In genomic region chr12:71135581-71135980, GRCm38 (mm10) we compare ENCODE assay signal across 9 mouse cellular contexts. TPM values are rescaled to one million over a fixed set of nuclear protein-coding genes. Genes with fewer than 3 reads are reported as not detected.
A peak's percentile ranks its signal among the peaks of the same experiment; 100 is the strongest.
DNase-seq lines count a peak whose midpoint lies in the region; ATAC-seq and TF ChIP-seq lines count a peak whose summit lies in the region.
"Had no signal": no experiment of that assay in that cellular context is flagged by ENCODE, and none has a peak within 500 bp of the region (broad histone marks: within the 10 kb centered on the region; RNA-seq: fewer than 3 reads in every experiment).

No protein-coding gene starts in this region.

- TF ChIP-seq POLR2A in cerebellum, adult 2 months (IDR thresholded peaks at IDR 0.05; ENCODE audit: borderline replicate concordance, insufficient read depth, low read length), result no peak

- H3K4me2 ChIP-seq in heart, embryonic 16.5 days (ENCODE audit: low read depth, low read length), result peak overlapping the region; percentile 86
- H3K4me2 ChIP-seq in liver, embryonic 12.5 days, result peak overlapping the region; percentile 97

- TF ChIP-seq CTCF in cerebellum, adult 2 months (IDR thresholded peaks at IDR 0.05; ENCODE audit: borderline replicate concordance, insufficient read depth, low read depth, low read length), result no peak

- intact Hi-C loops in gastrocnemius, postnatal 36 days (cut with DNase I), result no loop called here

- H3K9me3 ChIP-seq in heart, embryonic 16.5 days (replicated peaks; ENCODE audit: control insufficient read depth, low read length), result no peaks in the 10 kb centered on the region
- H3K9me3 ChIP-seq in liver, embryonic 12.5 days (replicated peaks), result no peaks in the 10 kb centered on the region

- no peaks in the 10 kb centered on the region for H3K4me1 ChIP-seq in cerebellum, adult 2 months (ENCODE audit: control insufficient read depth, insufficient read depth, low read length)
- H3K4me1 ChIP-seq in heart, embryonic 16.5 days (ENCODE audit: control insufficient read depth, insufficient read depth, low read length), result peaks cover 20% of the 10 kb centered on the region
- peaks cover 24% of the 10 kb centered on the region for H3K4me1 ChIP-seq in liver, embryonic 12.5 days

- H3K9ac ChIP-seq in heart, embryonic 16.5 days (ENCODE audit: low read length), result peak overlapping the region; percentile 92
- peak overlapping the region; percentile 91 for H3K9ac ChIP-seq in liver, embryonic 12.5 days

- WGBS in cerebellum, adult 2 months, result 12% methylated on average over 5 of the region's 5 CpGs
- 24% methylated on average over 5 of the region's 5 CpGs for WGBS in heart, embryonic 16.5 days
- 14% methylated on average over 5 of the region's 5 CpGs for WGBS in liver, embryonic 12.5 days (ENCODE audit: insufficient replicate concordance)

- no peaks in the 10 kb centered on the region for H3K27me3 ChIP-seq in cerebellum, adult 2 months (ENCODE audit: control insufficient read depth, insufficient read depth, low read length)
- H3K27me3 ChIP-seq in heart, embryonic 16.5 days (ENCODE audit: control insufficient read depth, insufficient read depth, low read length), result no peaks in the 10 kb centered on the region
- no peaks in the 10 kb centered on the region for H3K27me3 ChIP-seq in liver, embryonic 12.5 days (replicated peaks)

- no peak for DNase-seq in cerebellum, adult 2 months
- no peak for DNase-seq in cerebellum, postnatal 4 days (ENCODE audit: low spot score in 2 of 2)
- DNase-seq in A20 (ENCODE audit: low read depth, low spot score), result peak; percentile 25
- no peak for DNase-seq in ovary, adult 18-20 months (ENCODE audit: low spot score)
- DNase-seq in embryo, embryonic 10.5 days (ENCODE audit: low spot score), result no peak
- DNase-seq in gastrocnemius, postnatal 36 days, result no peak
- DNase-seq: cerebellum, postnatal 36 days had no signal

- H3K27ac ChIP-seq in cerebellum, adult 2 months (ENCODE audit: insufficient read depth, low read length), result no peak overlapping the region
- H3K27ac ChIP-seq in heart, embryonic 16.5 days (ENCODE audit: low read length), result no peak overlapping the region
- no peak overlapping the region for H3K27ac ChIP-seq in liver, embryonic 12.5 days

- peak overlapping the region; percentile 96 for H3K4me3 ChIP-seq in cerebellum, adult 2 months (replicated peaks; ENCODE audit: insufficient read depth, low read depth, low read length)
- H3K4me3 ChIP-seq in heart, embryonic 16.5 days (ENCODE audit: low read length), result peak overlapping the region; percentile 84
- peak overlapping the region; percentile 87 for H3K4me3 ChIP-seq in liver, embryonic 12.5 days

- no peak for ATAC-seq in heart, embryonic 16.5 days (replicated peaks; ENCODE audit: extremely low read depth, insufficient read depth, low FRiP score)
- ATAC-seq in liver, embryonic 12.5 days, result no peak

- H3K36me3 ChIP-seq in heart, embryonic 16.5 days (ENCODE audit: control insufficient read depth, insufficient read depth), result peaks cover 11% of the 10 kb centered on the region
- H3K36me3 ChIP-seq in liver, embryonic 12.5 days, result peaks cover 49% of the 10 kb centered on the region

RNA-seq across cellular contexts. Expression of gene Timm9, which starts 0.9 kb away (rescaled TPM):
- 76.6 and 78.0 TPM in 2 replicates for polyA plus RNA-seq in cerebellum, adult 2 months (2012; rRNA removed)
- 98.9 and 108 TPM in 2 replicates for polyA plus RNA-seq in heart, embryonic 16.5 days (2015; fragmentation: Nextera tagmentation; extraction: Ambion mirVana)
- 77.2 and 84.2 TPM in 2 replicates for polyA plus RNA-seq in liver, embryonic 12.5 days (2016; fragmentation: Nextera tagmentation; extraction: Ambion mirVana)
- total RNA-seq in gastrocnemius, postnatal 36 days (2021), result 10 to 100 TPM; 21.0 to 26.9 TPM

RNA-seq across cellular contexts. Expression of gene 2700049A03Rik, which starts 1.1 kb away (rescaled TPM):
- 6.5 and 6.8 TPM in 2 replicates for polyA plus RNA-seq in cerebellum, adult 2 months (2012; rRNA removed)
- polyA plus RNA-seq in heart, embryonic 16.5 days (2015; fragmentation: Nextera tagmentation; extraction: Ambion mirVana), result 9.1 and 9.2 TPM in 2 replicates
- 7.3 and 8.0 TPM in 2 replicates for polyA plus RNA-seq in liver, embryonic 12.5 days (2016; fragmentation: Nextera tagmentation; extraction: Ambion mirVana)
- total RNA-seq in gastrocnemius, postnatal 36 days (2021), result 1 to 10 TPM; 3.1 to 3.5 TPM

RNA-seq across cellular contexts. Expression of gene Tomm20l, which starts 24.4 kb away (rescaled TPM):
- not detected in 2 replicates for polyA plus RNA-seq in cerebellum, adult 2 months (2012; rRNA removed)
- 0.37 TPM in 1 of 2 replicates, not detected in the other for polyA plus RNA-seq in heart, embryonic 16.5 days (2015; fragmentation: Nextera tagmentation; extraction: Ambion mirVana)
- not detected in 2 replicates for polyA plus RNA-seq in liver, embryonic 12.5 days (2016; fragmentation: Nextera tagmentation; extraction: Ambion mirVana)
- total RNA-seq in gastrocnemius, postnatal 36 days (2021), result not detected
